Mouse (Mus musculus) hindlimb bud, embryonic 11.5 days (tissue): Measurements from ENCODE around the gene Kbtbd2.

Experiments used
- DNase-seq: peaks from one replicate; pipeline ENCODE4 v3.0.0-alpha.2; 2012; ENCODE audit warnings: low read depth, low spot score; ENCODE audit errors: extremely low spot score

The Kbtbd2 gene

DNA sequence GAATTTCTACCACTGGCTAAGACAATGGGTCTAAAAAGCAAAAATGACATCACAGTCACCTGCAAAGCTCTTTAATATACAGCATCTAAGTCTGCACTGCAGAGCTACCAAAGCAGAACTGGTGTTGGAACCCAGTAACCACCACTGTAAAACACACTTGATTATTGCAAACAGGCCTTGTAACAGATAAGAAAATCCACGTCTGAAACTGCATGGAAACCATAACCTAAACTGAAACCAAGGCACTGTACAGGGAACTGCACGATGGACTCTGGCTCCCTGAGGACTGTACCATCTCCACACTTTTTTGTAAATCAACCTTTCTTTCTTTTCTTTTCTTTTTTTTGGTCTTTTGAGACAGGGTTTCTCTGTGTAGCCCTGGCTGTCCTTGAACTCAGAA is 9.9 kb downstream of the Kbtbd2 start:
- DNase-seq: no peak

DNA sequence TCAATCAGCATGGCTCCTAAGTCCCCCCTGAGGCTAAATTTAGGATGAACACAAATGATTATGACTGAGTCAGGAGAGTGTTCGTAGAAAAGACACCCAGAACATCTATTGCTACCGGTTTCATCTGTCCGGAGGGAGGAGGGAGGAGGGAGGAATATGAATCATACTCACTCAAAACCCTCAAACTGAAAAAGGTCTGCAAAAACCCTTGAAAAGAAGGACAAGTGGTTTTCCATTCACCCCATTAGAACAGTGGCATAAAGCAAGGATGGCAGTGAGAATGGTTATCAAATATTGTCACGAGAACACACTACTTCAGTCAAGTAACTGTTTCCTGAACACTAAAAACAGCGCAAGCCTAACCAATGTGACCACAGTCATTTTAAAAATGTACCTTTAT is 12.5 kb downstream of the Kbtbd2 start:
- DNase-seq: no peak

GRCm38 (mm10) chr6:56783561-56784272 is 13.9 kb downstream of the Kbtbd2 start:
- no peak for DNase-seq

- DNase-seq: no peak
Measured at GRCm38 (mm10) chr6:56779636-56780035, 18.0 kb downstream of the Kbtbd2 start.

- DNase-seq: no peak
Measured at GRCm38 (mm10) chr6:56775816-56776215, 21.8 kb downstream of the Kbtbd2 start.

- no peak for DNase-seq
Measured at GRCm38 (mm10) chr6:56765696-56766095, 31.9 kb downstream of the Kbtbd2 start.

- no peak for DNase-seq
Measured at GRCm38 (mm10) chr6:56765265-56765664, 32.3 kb downstream of the Kbtbd2 start.

DNA sequence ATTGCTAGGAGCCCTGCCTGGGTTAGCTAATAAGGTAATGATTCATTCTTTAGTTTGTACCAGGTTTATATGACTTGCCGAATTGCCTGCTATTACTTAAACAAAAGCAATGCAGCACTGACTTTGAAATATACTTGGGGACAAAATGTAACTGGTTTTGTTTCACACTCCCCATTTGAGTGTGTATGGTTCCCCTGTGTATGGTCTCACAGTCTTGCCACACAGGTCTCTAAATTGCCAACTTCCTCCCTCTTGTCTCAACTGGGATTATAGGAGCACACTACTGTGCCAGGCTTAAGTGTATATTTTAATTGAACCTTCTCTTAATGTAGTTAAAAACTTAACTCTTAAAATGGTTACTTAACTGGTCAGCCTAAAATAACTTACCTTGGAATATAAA is 38.3 kb downstream of the Kbtbd2 start:
- DNase-seq: no peak

GRCm38 (mm10) chr6:56756117-56756516 is 41.5 kb downstream of the Kbtbd2 start:
- no peak for DNase-seq

- DNase-seq: no peak
Measured at GRCm38 (mm10) chr6:56753719-56754118, 43.9 kb downstream of the Kbtbd2 start.

DNA sequence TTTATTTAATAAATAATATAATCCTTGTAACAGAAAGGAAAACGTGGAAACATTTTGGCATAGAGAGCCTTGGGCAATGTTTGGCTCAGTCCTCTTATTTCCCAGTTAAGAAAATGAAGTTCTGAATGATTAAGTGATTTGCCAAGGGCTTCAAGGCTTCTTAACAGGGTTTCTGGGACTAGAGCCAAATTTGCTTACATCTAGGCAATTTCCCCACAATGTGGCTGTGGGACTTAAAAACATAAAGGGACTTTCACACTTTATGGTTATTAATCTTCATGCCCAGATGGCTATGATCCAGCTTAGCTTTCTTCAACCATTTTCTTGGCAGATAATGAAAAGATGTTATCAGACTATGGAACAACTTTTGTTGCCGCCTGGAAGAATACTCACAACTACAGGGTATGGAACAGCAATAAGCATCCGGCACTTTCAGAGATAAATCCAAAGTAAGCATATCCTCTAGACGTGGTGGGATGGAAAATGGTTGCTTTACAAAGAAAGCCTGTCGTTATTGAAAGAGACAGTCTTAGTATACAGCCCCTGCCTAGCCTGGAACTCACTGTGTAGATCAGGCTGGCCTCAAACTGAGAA is 51.6 kb downstream of the Kbtbd2 start:
- no peak for DNase-seq

DNA sequence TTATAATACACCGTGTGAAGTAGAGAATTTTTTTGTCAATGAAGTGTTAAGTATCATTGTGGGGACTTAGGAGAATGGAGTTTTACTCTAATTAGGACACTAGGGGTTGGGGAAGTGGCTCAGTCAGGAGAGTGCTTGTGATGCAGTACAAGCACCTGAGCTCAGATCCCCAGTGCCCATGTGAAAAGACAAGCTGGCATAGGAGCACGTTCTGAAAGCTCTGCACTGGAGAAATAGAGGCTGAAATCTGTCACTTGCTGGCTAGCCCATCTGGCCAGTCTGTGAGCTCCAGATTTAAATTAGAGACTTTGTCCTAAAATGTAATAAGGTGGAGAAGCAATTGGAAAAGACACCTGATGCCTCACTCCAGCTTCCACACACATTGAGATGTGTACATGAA is 65.1 kb downstream of the Kbtbd2 start:
- no peak for DNase-seq
